Mouse (Mus musculus): ENCODE data around the gene B230118H07Rik. TPM values are rescaled to one million over a fixed set of nuclear protein-coding genes. Genes with fewer than 3 reads are reported as not detected.

Gene B230118H07Rik
- total RNA-seq, 2 experiments from 2014 or later = 28.5 to 32.6 TPM

GRCm38 (mm10) chr2:101639840-101640350 is 9.4 kb downstream of the B230118H07Rik start:
- DNase-seq (ENCODE audit: low spot score in 2 of 2) = no peak

DNA sequence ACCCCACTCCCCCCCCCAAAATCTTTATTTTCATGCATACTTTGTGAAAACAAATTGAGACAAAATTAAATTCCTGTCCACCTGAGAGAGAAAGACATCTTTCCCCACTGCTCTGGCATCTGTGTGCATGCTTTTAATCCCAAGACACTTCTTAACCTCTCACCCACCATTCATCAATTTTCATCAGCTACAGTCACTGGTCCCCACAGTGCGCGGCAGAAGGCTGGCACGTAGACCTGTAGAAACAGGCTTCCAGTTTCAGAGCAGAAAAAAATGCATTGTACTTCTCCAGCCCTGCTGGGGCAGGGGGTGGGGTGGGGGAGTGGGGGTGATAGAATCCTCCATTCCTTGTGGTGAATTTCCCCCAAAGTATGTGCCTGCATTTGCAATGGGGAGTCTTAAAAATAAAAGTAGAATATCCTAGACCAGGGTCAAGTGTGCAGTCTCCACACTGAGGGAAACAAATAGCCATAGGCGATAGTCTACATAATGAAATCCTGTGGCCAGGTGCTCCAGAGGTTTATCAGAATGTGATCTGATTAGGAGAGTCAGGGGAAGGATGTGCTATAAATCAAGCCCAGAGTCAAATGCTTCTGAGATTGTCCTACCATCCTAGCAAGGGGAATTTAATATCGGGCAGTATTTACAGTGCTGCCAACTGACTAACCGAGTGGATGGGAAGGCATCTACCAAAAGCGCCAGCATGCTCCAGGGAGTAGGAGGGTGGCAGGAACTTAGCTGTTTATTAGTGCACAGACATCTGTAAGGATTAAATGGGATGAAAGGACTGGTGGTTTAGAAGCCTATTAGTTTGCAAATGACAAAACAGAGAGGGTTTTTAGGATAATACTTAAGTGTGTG is 10.1 kb downstream of the B230118H07Rik start:
- no peak for DNase-seq (ENCODE audit: low spot score in 2 of 2)

- peak; percentile 84 to 97 for DNase-seq (ENCODE audit: low spot score in 2 of 2)
These were observed 20.8 kb downstream of the B230118H07Rik start for GRCm38 (mm10) chr2:101628297-101629236.

DNA sequence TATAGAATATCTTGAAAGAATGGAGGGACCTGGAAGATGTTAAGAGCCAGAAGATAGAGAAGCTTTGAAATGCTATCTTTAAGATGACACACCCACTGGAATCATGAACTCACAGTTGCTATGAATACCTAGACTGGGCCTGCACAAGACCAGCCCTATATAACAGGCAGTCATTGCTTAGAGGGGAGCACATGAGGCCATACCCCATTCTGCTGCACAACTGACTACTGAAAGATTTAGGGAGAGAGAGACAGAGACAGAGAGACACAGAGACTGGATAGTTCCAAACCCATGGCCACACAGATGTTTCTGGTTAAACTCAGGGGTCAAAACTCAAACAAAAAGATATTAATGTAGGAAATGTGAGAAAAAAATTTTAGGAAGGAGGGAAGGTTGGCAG is 22.1 kb downstream of the B230118H07Rik start:
- no peak for DNase-seq (ENCODE audit: low spot score in 2 of 2)

DNA sequence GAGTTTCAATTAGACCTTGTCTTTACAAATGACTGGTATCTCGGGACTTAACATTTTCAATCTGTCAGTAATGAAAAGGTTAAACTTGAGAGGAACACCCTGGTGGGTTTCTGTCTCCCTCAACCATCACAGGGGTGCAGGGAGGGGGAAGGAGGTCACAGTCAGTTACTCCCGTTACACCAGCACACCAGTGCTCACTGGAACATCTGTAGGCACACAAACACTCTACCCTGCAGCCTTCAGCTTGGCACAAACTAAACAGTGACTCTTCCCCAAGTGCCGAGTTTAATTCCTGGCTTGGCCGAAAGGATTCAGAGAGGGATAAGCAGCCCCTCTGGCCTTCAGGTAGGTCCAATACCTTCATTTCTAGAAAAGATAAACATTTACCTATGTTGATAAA is 24.8 kb downstream of the B230118H07Rik start, which contains the start of gene Rag2:
Rag2 (plus strand) TSS at position 193 of the 400 bp plus-strand sequence.
- DNase-seq (ENCODE audit: low spot score in 2 of 2) = no peak

DNA sequence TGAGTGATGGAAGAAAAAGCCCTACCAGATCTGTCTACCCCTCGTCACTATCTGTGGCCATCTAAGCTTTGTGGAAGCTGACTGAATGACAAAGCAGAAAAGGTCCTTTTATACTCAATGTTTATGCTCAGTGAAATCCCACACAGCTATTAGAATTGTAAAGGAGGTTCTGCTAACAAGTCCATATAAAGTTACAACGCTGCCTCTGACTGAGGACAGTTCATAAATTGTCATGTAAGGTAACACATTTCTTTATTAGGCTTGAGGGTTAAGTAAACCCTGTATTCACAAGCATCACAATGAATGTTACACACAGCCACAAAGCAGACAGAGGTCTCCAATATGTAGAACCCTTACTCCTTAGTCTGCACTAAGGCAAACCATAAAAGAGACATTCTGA is 25.3 kb downstream of the B230118H07Rik start:
- DNase-seq (ENCODE audit: low spot score in 2 of 2) = no peak

- no peak for DNase-seq (ENCODE audit: low spot score in 2 of 2)
These were observed 26.3 kb downstream of the B230118H07Rik start for GRCm38 (mm10) chr2:101623042-101623441.

- DNase-seq (ENCODE audit: low spot score in 2 of 2) = no peak
These were observed 27.7 kb downstream of the B230118H07Rik start for GRCm38 (mm10) chr2:101621611-101622010.

- DNase-seq (ENCODE audit: low spot score in 2 of 2) = no peak
These were observed 28.4 kb downstream of the B230118H07Rik start for GRCm38 (mm10) chr2:101620899-101621298.

- no peak for DNase-seq (ENCODE audit: low spot score in 2 of 2)
These were observed 31.0 kb downstream of the B230118H07Rik start for GRCm38 (mm10) chr2:101618373-101618772.

DNA sequence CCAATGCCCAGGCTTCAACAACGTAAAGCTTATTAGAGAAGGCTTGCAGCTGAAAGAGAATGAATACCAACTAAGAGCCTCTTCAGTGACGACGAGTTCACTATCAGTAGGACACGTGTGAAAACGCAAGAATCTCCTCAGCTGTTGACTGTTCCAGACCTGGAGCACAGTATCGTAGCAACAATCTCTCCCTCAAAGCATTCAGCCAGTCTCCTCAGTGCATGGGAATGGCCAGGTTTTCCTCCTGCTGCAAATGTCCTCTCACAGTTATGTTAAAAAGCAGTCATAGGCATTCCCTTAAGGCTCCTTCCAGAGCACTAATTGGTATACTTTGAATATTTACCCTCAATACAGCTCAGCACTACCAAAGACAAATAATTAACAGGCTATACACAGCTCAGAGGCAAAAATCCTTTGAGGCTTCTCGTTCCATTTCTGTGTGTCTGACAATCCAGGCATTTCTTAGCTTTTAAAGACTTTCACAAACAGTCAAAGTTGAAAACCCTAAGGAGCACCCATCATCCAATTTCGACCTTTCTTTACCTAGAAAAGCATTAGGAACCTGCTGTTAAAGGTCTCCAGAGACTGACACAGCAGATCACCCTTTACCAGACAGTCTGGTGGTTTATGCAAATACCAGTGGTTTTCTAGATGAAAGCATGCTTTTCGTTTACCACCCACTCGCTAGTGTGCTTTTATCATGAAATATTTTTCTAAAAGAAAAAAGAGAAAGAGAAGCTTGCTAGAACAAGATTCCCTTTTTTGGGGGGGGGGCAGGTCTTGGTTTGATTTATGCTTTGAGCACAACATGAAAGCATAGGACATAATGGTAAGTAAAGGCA is 33.6 kb downstream of the B230118H07Rik start:
- no peak for DNase-seq (ENCODE audit: low spot score in 2 of 2)

DNA sequence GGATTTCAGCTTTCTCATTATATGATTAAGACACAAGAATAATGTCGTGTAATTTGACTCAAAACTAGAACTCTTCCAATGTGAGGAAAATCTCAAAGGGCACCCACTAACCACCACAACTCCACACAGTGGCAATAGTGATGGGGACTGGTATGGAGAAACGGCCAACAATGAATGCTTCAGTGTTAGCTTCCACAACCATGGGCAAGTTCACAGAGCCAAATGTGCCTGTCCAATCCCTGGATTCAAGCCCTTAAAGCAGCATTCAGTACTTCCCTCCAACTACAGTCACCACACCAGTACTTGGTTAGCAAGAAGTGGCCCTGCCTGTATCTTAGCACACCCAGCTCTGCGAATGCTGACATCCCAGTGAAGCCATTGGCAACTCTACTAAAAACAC is 38.5 kb downstream of the B230118H07Rik start:
- no peak for DNase-seq (ENCODE audit: low spot score in 2 of 2)

DNA sequence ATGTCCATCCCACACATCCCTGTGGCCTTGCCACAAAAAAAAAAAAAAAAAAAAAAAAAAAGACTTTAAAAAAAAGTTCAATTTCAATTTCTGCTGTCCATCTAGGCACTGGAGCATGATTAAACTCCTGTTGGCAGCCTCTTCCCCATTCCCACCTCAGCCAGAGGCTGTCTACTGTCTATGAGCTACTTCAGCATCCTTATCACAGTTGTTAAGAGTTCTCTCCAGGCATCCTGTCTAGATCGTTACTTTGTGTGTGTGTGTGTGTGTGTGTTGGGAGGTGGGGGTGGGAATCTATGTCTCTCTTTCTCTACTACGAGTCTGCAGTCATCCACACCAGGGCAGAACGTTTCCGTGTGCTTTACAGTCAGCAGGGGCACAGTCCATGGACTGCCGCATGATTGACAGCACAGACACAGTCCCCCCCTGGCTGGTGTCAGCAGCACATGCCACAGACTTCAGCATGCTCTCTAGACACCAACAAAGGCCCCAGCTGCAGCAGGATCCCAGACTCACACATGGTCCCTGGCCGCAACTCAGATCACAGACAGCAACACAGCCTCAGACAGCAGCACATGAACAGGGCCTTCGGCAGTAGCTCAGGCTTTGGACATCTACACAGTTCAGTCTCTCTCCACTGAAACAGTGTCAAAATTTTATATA is 41.0 kb downstream of the B230118H07Rik start:
- no peak for DNase-seq (ENCODE audit: low spot score in 2 of 2)

DNA sequence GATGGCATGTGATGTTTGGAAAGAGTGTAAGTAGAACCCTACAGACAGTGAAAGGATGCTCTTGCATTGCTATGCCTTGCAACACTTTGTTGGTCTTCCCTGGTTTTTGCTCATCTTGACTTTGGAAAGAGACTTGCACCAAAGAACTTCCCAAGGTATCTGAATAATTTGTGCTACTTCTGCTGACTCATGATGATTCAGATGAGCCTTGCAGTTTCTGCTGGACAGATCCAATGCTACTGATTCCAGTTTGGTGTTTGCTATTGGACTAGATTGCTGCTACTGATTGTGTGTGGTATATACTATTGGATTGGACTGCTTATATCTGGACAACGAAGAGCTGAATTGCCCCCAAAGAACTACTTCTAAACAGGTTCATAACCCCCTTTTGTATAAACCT is 46.2 kb downstream of the B230118H07Rik start:
- DNase-seq (ENCODE audit: low spot score in 2 of 2) = no peak

- peak; percentile 49 to 55 for DNase-seq (ENCODE audit: low spot score in 2 of 2)
These were observed 48.6 kb downstream of the B230118H07Rik start for GRCm38 (mm10) chr2:101600703-101601102.

DNA sequence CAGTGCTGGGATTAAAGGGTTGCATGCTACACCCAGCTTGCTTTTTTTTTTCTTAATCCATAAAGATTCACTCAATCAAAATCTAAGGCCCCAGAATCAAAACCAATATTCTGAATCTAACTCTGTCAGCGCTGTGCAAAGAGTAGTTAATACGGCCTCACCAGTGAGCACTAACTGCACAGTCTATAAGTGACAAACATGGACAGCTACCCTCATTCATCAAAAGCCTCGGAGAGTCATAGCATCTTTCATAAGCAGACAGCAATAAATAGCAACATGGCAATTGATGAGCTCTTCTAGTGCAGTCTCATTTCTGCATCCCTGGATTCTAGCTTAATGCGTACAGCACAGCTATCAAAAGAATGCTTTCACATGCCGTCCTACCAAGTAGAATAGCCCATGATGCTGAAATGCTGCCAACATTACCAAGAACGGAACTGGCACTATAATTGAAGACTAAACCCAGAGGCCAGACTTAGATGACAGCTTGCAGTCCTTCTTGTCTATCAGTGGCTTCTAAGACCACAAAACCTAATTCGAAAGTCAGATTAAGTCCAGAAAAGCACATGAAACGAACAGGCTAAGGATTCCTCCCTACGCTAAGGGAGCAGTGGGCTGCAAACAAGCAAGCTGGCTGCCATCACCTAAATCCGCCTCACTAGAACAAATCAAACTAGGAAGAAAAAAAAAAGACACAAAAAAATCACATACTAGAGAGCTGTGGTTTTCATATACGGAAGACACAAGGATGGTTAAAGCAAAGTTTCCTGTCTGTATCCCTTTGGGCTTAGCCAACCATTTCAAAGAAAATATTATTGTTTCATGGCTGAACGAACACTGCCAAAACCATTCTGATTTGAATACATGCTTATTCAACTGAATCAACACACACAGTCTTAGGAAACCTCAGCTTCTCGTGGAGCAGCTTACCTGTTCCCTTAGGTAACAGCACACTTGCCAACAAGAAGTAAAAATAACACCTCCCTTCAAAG is 50.8 kb downstream of the B230118H07Rik start:
- DNase-seq (ENCODE audit: low spot score in 2 of 2) = peak in 1 of 2 experiments; percentile 34

DNA sequence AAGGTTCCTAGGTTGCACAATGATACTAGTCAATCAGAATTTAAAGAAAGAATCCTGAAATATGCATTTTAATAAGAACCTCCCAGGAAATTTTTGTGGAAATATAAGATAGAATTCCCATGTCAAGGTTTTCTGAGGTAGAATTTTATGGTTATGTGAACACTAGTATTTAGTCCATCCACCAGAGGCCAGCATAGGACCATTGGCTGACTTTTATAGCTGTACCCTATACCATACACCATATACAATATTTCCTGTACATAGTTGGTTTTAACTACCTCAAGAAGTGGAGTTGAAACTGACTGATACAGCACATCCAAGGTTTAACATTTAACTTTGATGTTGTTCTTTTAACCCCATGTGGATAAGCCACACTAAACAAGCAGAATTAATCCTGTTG is 52.1 kb downstream of the B230118H07Rik start:
- DNase-seq (ENCODE audit: low spot score in 2 of 2) = no peak

DNA sequence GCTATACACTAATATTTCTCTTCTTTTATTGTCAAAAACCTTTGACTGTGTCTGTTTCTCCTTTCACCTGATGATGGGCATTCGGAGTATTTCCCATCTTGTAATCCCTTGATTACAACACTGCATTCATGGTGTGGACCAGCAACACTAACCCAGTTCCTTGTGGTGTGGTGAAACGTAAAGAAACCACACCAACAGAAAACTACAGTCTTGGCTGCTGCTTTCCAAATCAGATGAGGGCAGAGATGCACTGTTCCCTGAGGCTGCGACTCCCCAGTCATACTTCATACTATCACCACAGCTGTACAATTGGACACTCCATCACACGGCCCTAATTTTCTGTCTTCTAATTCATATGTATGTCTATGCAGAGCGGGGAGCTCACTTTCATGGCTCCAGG is 54.7 kb downstream of the B230118H07Rik start:
- no peak for DNase-seq (ENCODE audit: low spot score in 2 of 2)

- DNase-seq (ENCODE audit: low spot score in 2 of 2) = no peak
These were observed 56.4 kb downstream of the B230118H07Rik start for GRCm38 (mm10) chr2:101592886-101593285.

Data from layer of hippocampus, postnatal 14 days (tissue).